In genomic region chr2:139071690-139072089, GRCm38 (mm10) we compare ENCODE assay signal across 19 mouse cellular contexts.
"Had no signal": no experiment of that assay in that cellular context is flagged by ENCODE, and none has a peak within 500 bp of the region (broad histone marks: within the 10 kb centered on the region; RNA-seq: fewer than 3 reads in every experiment).

No protein-coding gene starts in this region.

- H3K27ac ChIP-seq: liver, embryonic 14.5 days; lung, embryonic 15.5 days; midbrain, embryonic 10.5 days; midbrain, embryonic 12.5 days; neural tube, embryonic 13.5 days; neural tube, embryonic 15.5 days had no signal

- DNase-seq: lung, adult 18-20 months; lung, postnatal 4 days; retina, postnatal 1 day; right cerebral cortex, adult 18-20 months; right cerebral cortex, postnatal 25 days; right cerebral cortex, postnatal 4 days; spleen, adult 18-20 months; thymus, adult 18-20 months; thymus, postnatal 14 days; thymus, postnatal 36 days had no signal

- ATAC-seq: lung, postnatal 0 days; midbrain, embryonic 16.5 days had no signal

- H3K27me3 ChIP-seq: lung, embryonic 15.5 days; midbrain, embryonic 12.5 days; neural tube, embryonic 13.5 days; neural tube, embryonic 15.5 days had no signal

- H3K4me3 ChIP-seq: lung, embryonic 15.5 days; midbrain, embryonic 10.5 days; midbrain, embryonic 12.5 days; myocyte; neural tube, embryonic 13.5 days; neural tube, embryonic 15.5 days had no signal

- H3K9me3 ChIP-seq: lung, embryonic 15.5 days; midbrain, embryonic 10.5 days; midbrain, embryonic 12.5 days; neural tube, embryonic 13.5 days; neural tube, embryonic 15.5 days had no signal

- H3K9ac ChIP-seq: liver, embryonic 14.5 days; lung, embryonic 15.5 days; midbrain, embryonic 12.5 days; neural tube, embryonic 13.5 days; neural tube, embryonic 15.5 days had no signal

- H3K36me3 ChIP-seq: lung, embryonic 15.5 days; midbrain, embryonic 10.5 days; midbrain, embryonic 12.5 days; neural tube, embryonic 13.5 days; neural tube, embryonic 15.5 days had no signal

- H3K4me1 ChIP-seq: lung, embryonic 15.5 days; midbrain, embryonic 10.5 days; midbrain, embryonic 12.5 days; neural tube, embryonic 13.5 days; neural tube, embryonic 15.5 days had no signal

- H3K4me2 ChIP-seq: lung, embryonic 15.5 days; midbrain, embryonic 12.5 days; neural tube, embryonic 13.5 days; neural tube, embryonic 15.5 days had no signal
